Mouse (Mus musculus) MEL (cell line): ENCODE measurements around the gene Isl1. TPM values are rescaled to one million over a fixed set of nuclear protein-coding genes. Genes with fewer than 3 reads are reported as not detected.

Source experiments
- DNase-seq: peaks from one replicate; pipeline ENCODE4 v3.0.0; 2011; ENCODE audit warnings: low read depth, low spot score
- H3K27ac ChIP-seq: 2 replicates; pipeline ENCODE4 v1.5.1; 2012; ENCODE audit warnings: low read depth, mild to moderate bottlenecking, control low read depth, low read length, moderate library complexity; ENCODE audit not compliant: control insufficient read depth
- H3K27me3 ChIP-seq, 2 experiments: fragments of 150-350 bp in 1 of 2; sonication (generic) in 1 of 2; 2 replicates each; pipeline ENCODE4 v1.6.1; 2012; ENCODE audit warnings: low read length in 2 of 2, mild to moderate bottlenecking in 2 of 2, improper control_type of control experiment in 1 of 2, moderate library complexity in 1 of 2; ENCODE audit not compliant: insufficient read depth in 2 of 2, control insufficient read depth in 1 of 2
- H3K36me3 ChIP-seq, 2 experiments: 2 replicates each; pipeline ENCODE4 v1.6.1; 2012 to 2014; ENCODE audit warnings: low read length in 2 of 2, improper control_type of control experiment in 1 of 2, inconsistent platforms in 1 of 2, mild to moderate bottlenecking in 1 of 2; ENCODE audit not compliant: insufficient read depth in 2 of 2, control insufficient read depth in 1 of 2
- H3K4me1 ChIP-seq, 2 experiments: fragments of 150-350 bp in 1 of 2; sonication (generic) in 1 of 2; 2 replicates each; pipeline ENCODE4 v1.6.1; 2012; ENCODE audit warnings: low read length in 2 of 2, improper control_type of control experiment in 1 of 2, mild to moderate bottlenecking in 1 of 2; ENCODE audit not compliant: insufficient read depth in 2 of 2, control insufficient read depth in 1 of 2
- H3K4me3 ChIP-seq, 2 experiments: fragments of 150-350 bp in 1 of 2; sonication (generic) in 1 of 2; 2 replicates each; pipeline ENCODE4 v1.5.1; 2012; ENCODE audit warnings: low read depth in 2 of 2, low read length in 2 of 2, mild to moderate bottlenecking in 2 of 2, moderate library complexity in 2 of 2, control low read depth in 1 of 2, improper control_type of control experiment in 1 of 2; ENCODE audit not compliant: control insufficient read depth in 1 of 2, insufficient read depth in 1 of 2
- H3K79me2 ChIP-seq: 2 replicates; pipeline ENCODE4 v1.6.1; 2012; ENCODE audit warnings: mild to moderate bottlenecking, low read length, moderate library complexity; ENCODE audit not compliant: control insufficient read depth, poor library complexity, insufficient read depth
- H3K9ac ChIP-seq: 2 replicates; pipeline ENCODE4 v1.6.1; 2012; ENCODE audit warnings: low read depth, mild to moderate bottlenecking, control low read depth, low read length, moderate library complexity; ENCODE audit not compliant: control insufficient read depth, poor library complexity, severe bottlenecking
- H3K9me3 ChIP-seq: fragments of 150-350 bp; sonication (generic); replicated peaks from 2 replicates; pipeline ENCODE4 v1.6.1; 2012; ENCODE audit warnings: mild to moderate bottlenecking, low read length, improper control_type of control experiment, moderate library complexity; ENCODE audit not compliant: insufficient read depth
- BHLHE40 ChIP-seq: IDR thresholded peaks from 2 replicates; pipeline ENCODE4 v1.6.1; 2012; ENCODE audit warnings: low read depth, mild to moderate bottlenecking, inconsistent platforms, low read length, improper control_type of control experiment, borderline replicate concordance
- CHD1 ChIP-seq: IDR thresholded peaks from 2 replicates; pipeline ENCODE4 v1.6.1; 2012; ENCODE audit warnings: low read depth, mild to moderate bottlenecking, inconsistent platforms, low read length, improper control_type of control experiment
- CHD2 ChIP-seq: IDR thresholded peaks from 2 replicates; pipeline ENCODE4 v1.6.1; 2011; ENCODE audit warnings: low read length, improper control_type of control experiment
- E2F4 ChIP-seq: IDR thresholded peaks from 2 replicates; pipeline ENCODE4 v1.6.1; 2011; ENCODE audit warnings: low read depth, low read length, improper control_type of control experiment, borderline replicate concordance
- ELF1 ChIP-seq: IDR thresholded peaks from 2 replicates; pipeline ENCODE4 v1.6.1; 2014; ENCODE audit warnings: low read depth, mild to moderate bottlenecking, inconsistent platforms, low read length, improper control_type of control experiment, moderate library complexity
- EP300 ChIP-seq, 2 experiments: IDR thresholded peaks; 2 replicates each; pipeline ENCODE4 v1.6.1; 2011; ENCODE audit warnings: improper control_type of control experiment in 2 of 2, low read length in 2 of 2, low read depth in 1 of 2, mild to moderate bottlenecking in 1 of 2
- ETS1 ChIP-seq: IDR thresholded peaks from 2 replicates; pipeline ENCODE4 v1.6.1; 2012; ENCODE audit warnings: low read depth, mild to moderate bottlenecking, inconsistent platforms, low read length, improper control_type of control experiment, moderate library complexity
- GATA1 ChIP-seq: IDR thresholded peaks from 2 replicates; pipeline ENCODE4 v1.6.1; 2011; ENCODE audit warnings: low read depth, low read length, improper control_type of control experiment
- HCFC1 ChIP-seq: IDR thresholded peaks from 2 replicates; pipeline ENCODE4 v1.6.1; 2012; ENCODE audit warnings: low read depth, mild to moderate bottlenecking, inconsistent platforms, low read length, improper control_type of control experiment, moderate library complexity
- JUND ChIP-seq: IDR thresholded peaks from 2 replicates; pipeline ENCODE4 v1.6.1; 2011; ENCODE audit warnings: low read depth, mild to moderate bottlenecking, improper control_type of control experiment, low read length
- KAT2A ChIP-seq: conservative IDR thresholded peaks from 2 replicates; pipeline ENCODE4 v1.6.1; 2012; ENCODE audit warnings: low read depth, low read length, improper control_type of control experiment, inconsistent platforms
- MAFK ChIP-seq: IDR thresholded peaks from 2 replicates; pipeline ENCODE4 v1.6.1; 2011; ENCODE audit warnings: low read depth, mild to moderate bottlenecking, low read length, improper control_type of control experiment, borderline replicate concordance
- MAX ChIP-seq: IDR thresholded peaks from 2 replicates; pipeline ENCODE4 v1.6.1; 2011; ENCODE audit warnings: low read length, improper control_type of control experiment
- MAZ ChIP-seq: IDR thresholded peaks from 2 replicates; pipeline ENCODE4 v1.6.1; 2012; ENCODE audit warnings: low read depth, mild to moderate bottlenecking, inconsistent platforms, low read length, improper control_type of control experiment
- MYC ChIP-seq: IDR thresholded peaks from 2 replicates; pipeline ENCODE4 v1.6.1; 2011; ENCODE audit warnings: low read depth, mild to moderate bottlenecking, low read length, improper control_type of control experiment, moderate library complexity
- NELFE ChIP-seq: IDR thresholded peaks from 2 replicates; pipeline ENCODE4 v1.6.1; 2011; ENCODE audit warnings: low read depth, low read length, improper control_type of control experiment
- RAD21 ChIP-seq: IDR thresholded peaks from 2 replicates; pipeline ENCODE4 v1.6.1; 2011; ENCODE audit warnings: mild to moderate bottlenecking, low read depth, low read length, improper control_type of control experiment
- SIN3A ChIP-seq: IDR thresholded peaks from 2 replicates; pipeline ENCODE4 v1.6.1; 2012; ENCODE audit warnings: low read length, improper control_type of control experiment, inconsistent platforms
- TAL1 ChIP-seq: IDR thresholded peaks from 2 replicates; pipeline ENCODE4 v1.6.1; 2012; ENCODE audit warnings: mild to moderate bottlenecking, inconsistent platforms, low read length, moderate library complexity, mixed read lengths
- TCF12 ChIP-seq: IDR thresholded peaks from 2 replicates; pipeline ENCODE4 v1.6.1; 2014; ENCODE audit warnings: low read depth, mild to moderate bottlenecking, inconsistent platforms, low read length, improper control_type of control experiment, moderate library complexity
- UBTF ChIP-seq: IDR thresholded peaks from 2 replicates; pipeline ENCODE4 v1.6.1; 2012; ENCODE audit warnings: low read depth, mild to moderate bottlenecking, inconsistent platforms, low read length, improper control_type of control experiment, moderate library complexity, borderline replicate concordance; ENCODE audit not compliant: insufficient read depth
- ZC3H11A ChIP-seq: IDR thresholded peaks from 2 replicates; pipeline ENCODE4 v1.6.1; 2012; ENCODE audit warnings: low read depth, mild to moderate bottlenecking, inconsistent platforms, low read length, improper control_type of control experiment
- ZKSCAN1 ChIP-seq: IDR thresholded peaks from 2 replicates; pipeline ENCODE4 v1.6.1; 2012; ENCODE audit warnings: low read depth, mild to moderate bottlenecking, inconsistent platforms, low read length, improper control_type of control experiment, moderate library complexity
- ZNF384 ChIP-seq: IDR thresholded peaks from 2 replicates; pipeline ENCODE4 v1.6.1; 2012; ENCODE audit warnings: low read depth, mild to moderate bottlenecking, inconsistent platforms, low read length, improper control_type of control experiment
- polyA plus RNA-seq, 2 experiments: library from polyadenylated mRNA; stranded (reverse) in 1 of 2; unstranded in 1 of 2; fragments of >175 nt in 1 of 2; fragments of >200 nt in 1 of 2; gene quantifications; 2 replicates each; pipeline versions ENCODE4 v1.2.1 to v1.2.4; 2012; ENCODE audit warnings: low replicate concordance in 2 of 2, low read depth in 1 of 2; ENCODE audit not compliant: insufficient read length in 2 of 2, insufficient read depth in 1 of 2, missing spikeins in 1 of 2
- total RNA-seq: library from RNA; depleted of rRNA; stranded (reverse); fragments of 300-350 nt; gene quantifications from 2 replicates; pipeline ENCODE4 v1.2.3, GENCODE M21; 2012

The Isl1 gene
- total and polyA plus RNA-seq, 3 experiments = 0.14 to 0.31 TPM; not detected in 1

DNA sequence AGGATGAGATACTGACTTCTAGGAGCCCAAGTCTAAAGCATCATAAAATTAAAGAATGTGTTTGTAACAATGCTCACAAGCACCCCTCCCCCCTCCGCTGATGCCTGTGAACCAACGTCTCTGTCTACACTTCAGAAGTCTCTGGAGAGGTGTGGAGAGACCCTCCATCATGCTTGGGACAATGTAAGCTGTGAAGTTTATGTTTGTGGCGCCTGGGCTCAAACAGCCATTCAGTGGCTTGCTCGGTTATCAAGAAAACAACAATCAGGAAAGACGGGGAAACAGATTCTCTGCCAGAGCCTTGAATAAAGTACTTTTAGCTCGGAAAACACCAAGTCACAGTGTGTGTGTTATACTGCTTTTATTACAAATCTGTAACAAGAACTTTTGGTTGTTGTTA, 14.8 kb downstream of the Isl1 start:
- Histone ChIP-seq H3K4me1 (peaks cover 0 to 2% of the 10 kb centered on the region in 2 experiments; a peak in 2 of 4 replicates), H3K9ac (no peak overlapping the region), H3K79me2 (no peaks in the 10 kb centered on the region), H3K27me3 (no peaks in the 10 kb centered on the region), H3K4me3 (no peak overlapping the region), H3K27ac (no peak overlapping the region), H3K9me3 (no peaks in the 10 kb centered on the region), H3K36me3 (no peaks in the 10 kb centered on the region)
- no peak for TF ChIP-seq MAX
- no peak for TF ChIP-seq HCFC1
- no peak for TF ChIP-seq RAD21
- no peak for TF ChIP-seq ZC3H11A
- TF ChIP-seq E2F4 = no peak
- no peak for TF ChIP-seq TCF12
- no peak for TF ChIP-seq ETS1
- DNase-seq = no peak

DNA sequence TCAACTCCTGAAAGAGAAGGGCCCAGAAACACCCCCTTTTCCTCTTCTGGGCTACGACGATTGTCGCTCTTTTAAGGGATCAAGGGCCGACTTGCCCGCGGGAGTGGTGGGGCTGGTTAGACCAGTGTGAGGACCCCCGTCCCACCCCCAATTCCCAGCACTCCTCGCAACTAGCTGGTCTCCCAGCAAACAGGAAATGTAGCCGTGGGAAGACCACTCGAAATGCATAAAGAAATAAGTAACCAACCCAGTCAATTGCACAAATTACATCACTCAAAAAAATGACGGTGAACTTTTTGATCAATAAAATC, 15.4 kb downstream of the Isl1 start:
- TF ChIP-seq ELF1 (no peak), UBTF (no peak), ZNF384 (no peak), EP300 (IDR thresholded peaks at IDR 0.05; ENCODE audit: low read depth in 1 of 2, low read length in 2 of 2) (no peak), GATA1 (no peak), MYC (no peak), SIN3A (no peak), TAL1 (no peak), TCF12 (no peak), MAZ (no peak), CHD2 (no peak), JUND (no peak), MAFK (no peak), RAD21 (no peak), NELFE (no peak), CHD1 (no peak), ZKSCAN1 (no peak), BHLHE40 (no peak), KAT2A (no peak)
- no peaks in the 10 kb centered on the region for H3K79me2 ChIP-seq
- H3K27me3 ChIP-seq = no peaks in the 10 kb centered on the region

More for the DNA sequence above, 15.4 kb downstream of the Isl1 start:
- Histone ChIP-seq H3K4me3 (no peak overlapping the region), H3K4me1 (peaks cover 0 to 2% of the 10 kb centered on the region in 2 experiments; a peak in 2 of 4 replicates), H3K27ac (no peak overlapping the region), H3K36me3 (no peaks in the 10 kb centered on the region), H3K9ac (no peak overlapping the region), H3K9me3 (no peaks in the 10 kb centered on the region)
- DNase-seq = no peak
